Mouse (Mus musculus) heart, embryonic 15.5 days (tissue): ENCODE results near the gene Tsc22d4. TPM values are rescaled to one million over a fixed set of nuclear protein-coding genes. Genes with fewer than 3 reads are reported as not detected.
"Not testable (repeated sequence)": the region's sequence is repeated elsewhere in the genome, so short reads cannot be mapped to it uniquely, and the experiment has no call there.

ENCODE experiments used
- ATAC-seq: fragments of 200-750 bp; cut with Nextera tagmentation; replicated peaks from 2 replicates; pipeline ENCODE4 v1.8.0; 2017; ENCODE audit warnings: low read depth, moderate TSS enrichment; ENCODE audit not compliant: insufficient number of reproducible peaks, insufficient read depth, low FRiP score
- H3K27ac ChIP-seq: fragments of 300-500 bp; sonication (generic); 2 replicates; pipeline ENCODE4 v1.5.1; 2015; ENCODE audit warnings: mild to moderate bottlenecking, inconsistent platforms
- H3K27me3 ChIP-seq: fragments of 300-500 bp; sonication (generic); 2 replicates; pipeline ENCODE4 v1.6.1; 2015; ENCODE audit warnings: inconsistent platforms
- H3K36me3 ChIP-seq: fragments of 300-500 bp; sonication (generic); 2 replicates; pipeline ENCODE4 v1.6.1; 2015; ENCODE audit warnings: mild to moderate bottlenecking, inconsistent platforms
- H3K4me1 ChIP-seq: fragments of 300-500 bp; sonication (generic); replicated peaks from 2 replicates; pipeline ENCODE4 v1.6.1; 2015; ENCODE audit warnings: inconsistent platforms
- H3K4me2 ChIP-seq: fragments of 300-500 bp; sonication (generic); 2 replicates; pipeline ENCODE4 v1.6.1; 2015; ENCODE audit warnings: inconsistent platforms, mild to moderate bottlenecking, moderate library complexity
- H3K4me3 ChIP-seq: fragments of 300-500 bp; sonication (generic); 2 replicates; pipeline ENCODE4 v1.5.1; 2015; ENCODE audit warnings: mild to moderate bottlenecking, inconsistent platforms
- H3K9ac ChIP-seq: fragments of 300-500 bp; sonication (generic); 2 replicates; pipeline ENCODE4 v1.6.1; 2015; ENCODE audit warnings: mild to moderate bottlenecking, inconsistent platforms
- H3K9me3 ChIP-seq: fragments of 300-500 bp; sonication (generic); replicated peaks from 2 replicates; pipeline ENCODE4 v1.6.1; 2016; ENCODE audit warnings: inconsistent platforms
- WGBS: fragments of 180-500 bp; shearing (Covaris S2); methylation state at CpG from one replicate; pipeline ENCODE4 v1.1.7; 2015; ENCODE audit warnings: mixed read lengths; 5-methylcytosine and 5-hydroxymethylcytosine counted together
- polyA plus RNA-seq: library from polyadenylated mRNA; unstranded; fragments of >200 nt; fragmentation: Nextera tagmentation; extraction: Ambion mirVana; gene quantifications from 2 replicates; pipeline ENCODE4 v1.2.1, GENCODE M21; 2015

Gene Tsc22d4
- polyA plus RNA-seq, 1 experiment from 2014 or later, result 130 TPM

GRCm38 (mm10) chr5:137742048-137742447 lies 3.5 kb upstream of the Tsc22d4 start:
- H3K4me3 ChIP-seq, result peak overlapping the region; percentile 67
- H3K4me1 ChIP-seq, result peaks cover 19% of the 10 kb centered on the region
- H3K27me3 ChIP-seq, result no peaks in the 10 kb centered on the region
- no peaks in the 10 kb centered on the region for H3K9me3 ChIP-seq
- H3K36me3 ChIP-seq, result 0 out of 2 replicates have a peak, but pooled peaks cover under 1% of the 10 kb centered on the region
- H3K4me2 ChIP-seq, result peak overlapping the region; percentile 90
- no peak overlapping the region for H3K27ac ChIP-seq
- WGBS, result 53% methylated on average over 10 of the region's 10 CpGs
- no peak for ATAC-seq
- peak overlapping the region; percentile 77; the same call in 1 of the 2 replicates for H3K9ac ChIP-seq

GRCm38 (mm10) chr5:137742836-137743235 lies 2.7 kb upstream of the Tsc22d4 start:
- no peak overlapping the region for H3K9ac ChIP-seq
- 92% methylated on average over 6 of the region's 6 CpGs for WGBS
- H3K4me1 ChIP-seq, result peaks cover 24% of the 10 kb centered on the region
- no peak overlapping the region for H3K4me2 ChIP-seq
- no peak overlapping the region for H3K4me3 ChIP-seq
- H3K27ac ChIP-seq, result no peak overlapping the region
- no peaks in the 10 kb centered on the region for H3K27me3 ChIP-seq
- H3K9me3 ChIP-seq, result no peaks in the 10 kb centered on the region
- no peaks in the 10 kb centered on the region for H3K36me3 ChIP-seq
- no peak for ATAC-seq

- Histone ChIP-seq H3K9me3 (no peaks in the 10 kb centered on the region), H3K4me1 (peaks cover 36% of the 10 kb centered on the region), H3K27me3 (no peaks in the 10 kb centered on the region), H3K9ac (no peak overlapping the region), H3K36me3 (no peaks in the 10 kb centered on the region), H3K27ac (no peak overlapping the region), H3K4me3 (no peak overlapping the region), H3K4me2 (no peak overlapping the region)
- ATAC-seq, result no peak
- WGBS, result 95% methylated on average over 7 of the region's 7 CpGs
Observed at GRCm38 (mm10) chr5:137744197-137744596, 1.3 kb upstream of the Tsc22d4 start.

- ATAC-seq, result peak; percentile 38
Observed at GRCm38 (mm10) chr5:137746282-137746850, 836 bp downstream of the Tsc22d4 start.

GRCm38 (mm10) chr5:137746851-137747325 lies 1.4 kb downstream of the Tsc22d4 start:
- H3K27me3 ChIP-seq, result no peaks in the 10 kb centered on the region
- ATAC-seq, result no peak
- H3K27ac ChIP-seq, result peak overlapping the region; percentile 98
- peaks cover 43% of the 10 kb centered on the region for H3K4me1 ChIP-seq
- H3K9ac ChIP-seq, result peak overlapping the region; percentile 91
- WGBS, result under 1% methylated on average over 16 of the region's 16 CpGs
- H3K4me3 ChIP-seq, result peak overlapping the region; percentile 83
- peak overlapping the region; percentile 98 for H3K4me2 ChIP-seq
- no peaks in the 10 kb centered on the region for H3K9me3 ChIP-seq
- H3K36me3 ChIP-seq, result peaks cover 4% of the 10 kb centered on the region; the same call in 1 of the 2 replicates

More at GRCm38 (mm10) chr5:137746282-137746850, 836 bp downstream of the Tsc22d4 start:
- H3K36me3 ChIP-seq, result no peaks in the 10 kb centered on the region
- H3K9ac ChIP-seq, result peak overlapping the region; percentile 91
- no peaks in the 10 kb centered on the region for H3K9me3 ChIP-seq
- no peaks in the 10 kb centered on the region for H3K27me3 ChIP-seq
- peak overlapping the region; percentile 98 for H3K4me2 ChIP-seq
- H3K4me3 ChIP-seq, result peak overlapping the region; percentile 83
- peaks cover 43% of the 10 kb centered on the region for H3K4me1 ChIP-seq
- under 1% methylated on average over 20 of the region's 20 CpGs for WGBS
- H3K27ac ChIP-seq, result peak overlapping the region; percentile 98

GRCm38 (mm10) chr5:137747326-137747961 lies 1.9 kb downstream of the Tsc22d4 start:
- Histone ChIP-seq H3K4me3 (peak overlapping the region; percentile 83), H3K9me3 (no peaks in the 10 kb centered on the region), H3K4me2 (peak overlapping the region; percentile 98), H3K36me3 (peaks cover 10% of the 10 kb centered on the region; the same call in 1 of the 2 replicates), H3K27me3 (no peaks in the 10 kb centered on the region), H3K4me1 (peaks cover 46% of the 10 kb centered on the region), H3K27ac (peak overlapping the region; percentile 98), H3K9ac (peak overlapping the region; percentile 91)
- no peak for ATAC-seq
- WGBS, result 1% methylated on average over 26 of the region's 26 CpGs

- Histone ChIP-seq H3K9ac (peak overlapping the region; percentile 58), H3K27me3 (no peaks in the 10 kb centered on the region), H3K27ac (peak overlapping the region; percentile 98), H3K36me3 (peaks cover 13% of the 10 kb centered on the region; the same call in 1 of the 2 replicates), H3K4me1 (peaks cover 53% of the 10 kb centered on the region), H3K4me2 (peak overlapping the region; percentile 98), H3K9me3 (no peaks in the 10 kb centered on the region), H3K4me3 (peak overlapping the region; percentile 83)
- ATAC-seq, result no peak
- WGBS, result 23% methylated on average over 5 of the region's 5 CpGs
Observed at GRCm38 (mm10) chr5:137748130-137748770, 2.7 kb downstream of the Tsc22d4 start.

GRCm38 (mm10) chr5:137749196-137749836 lies 3.8 kb downstream of the Tsc22d4 start:
- Histone ChIP-seq H3K4me2 (peak overlapping the region; percentile 98), H3K4me1 (peaks cover 59% of the 10 kb centered on the region), H3K9me3 (no peaks in the 10 kb centered on the region), H3K4me3 (peak overlapping the region; percentile 83), H3K27me3 (no peaks in the 10 kb centered on the region), H3K36me3 (peaks cover 13% of the 10 kb centered on the region; the same call in 1 of the 2 replicates), H3K27ac (peak overlapping the region; percentile 98), H3K9ac (no peak overlapping the region)
- ATAC-seq, result no peak
- 36% methylated on average over 6 of the region's 6 CpGs for WGBS

GRCm38 (mm10) chr5:137750212-137750611 lies 4.7 kb downstream of the Tsc22d4 start:
- Histone ChIP-seq H3K4me1 (peaks cover 61% of the 10 kb centered on the region), H3K36me3 (peaks cover 13% of the 10 kb centered on the region; the same call in 1 of the 2 replicates), H3K27ac (peak overlapping the region; percentile 82; the same call in 1 of the 2 replicates)
- not testable (repeated sequence) for H3K4me2 ChIP-seq, H3K4me3 ChIP-seq, H3K27me3 ChIP-seq, ATAC-seq, H3K9me3 ChIP-seq, H3K9ac ChIP-seq
- whole genome bisulfite sequencing, result 92% methylated on average over 6 of the region's 8 CpGs

- WGBS, result 80% methylated on average over 13 of the region's 13 CpGs
- peaks cover 68% of the 10 kb centered on the region for H3K4me1 ChIP-seq
- H3K9me3 ChIP-seq, result no peaks in the 10 kb centered on the region
- no peaks in the 10 kb centered on the region for H3K27me3 ChIP-seq
- H3K9ac ChIP-seq, result no peak overlapping the region
- H3K4me2 ChIP-seq, result 0 out of 2 replicates have a peak overlapping the region, but pooled peaks have one; percentile 14
- ATAC-seq, result no peak
- H3K27ac ChIP-seq, result peak overlapping the region; percentile 82
- no peak overlapping the region for H3K4me3 ChIP-seq
- peaks cover 13% of the 10 kb centered on the region; the same call in 1 of the 2 replicates for H3K36me3 ChIP-seq
Observed at GRCm38 (mm10) chr5:137751221-137751887, 5.8 kb downstream of the Tsc22d4 start.
